Mouse (Mus musculus) cortical plate, adult 2 months (tissue): ENCODE data around the gene Brwd1.

ENCODE experiments used
- CTCF ChIP-seq: fragments of 200-500 bp; IDR thresholded peaks from 2 replicates; pipeline ENCODE4 v1.5.1; 2011; ENCODE audit warnings: mild to moderate bottlenecking, control low read depth, low read length; ENCODE audit not compliant: insufficient read depth; ENCODE audit errors: extremely low read depth
- POLR2A ChIP-seq: fragments of 200-500 bp; IDR thresholded peaks from 2 replicates; pipeline ENCODE4 v1.6.1; 2011; ENCODE audit warnings: mild to moderate bottlenecking, low read length, control low read depth; ENCODE audit not compliant: insufficient read depth; ENCODE audit errors: extremely low read depth

DNA sequence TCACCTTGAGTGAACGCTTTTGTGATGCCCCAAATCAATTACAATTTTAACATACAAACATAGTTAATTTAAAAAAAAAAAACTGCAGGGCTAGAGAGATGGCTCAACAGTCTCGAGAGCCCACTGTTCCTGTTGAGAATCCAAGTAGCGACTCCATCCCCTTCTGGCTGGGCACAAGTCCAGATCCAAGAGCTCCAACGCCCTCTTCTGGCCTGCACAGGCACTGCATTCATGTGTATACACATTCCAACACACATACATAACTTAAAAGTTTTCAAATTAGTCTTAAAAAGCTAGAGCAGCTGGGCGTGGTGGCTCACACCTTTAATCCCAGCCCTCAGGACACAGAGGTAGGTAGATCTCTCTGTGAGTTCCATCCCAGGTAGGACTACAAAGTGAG is 125.7 kb downstream of the Brwd1 start:
- no peak for TF ChIP-seq POLR2A
- TF ChIP-seq CTCF: 0 out of 2 replicates have a peak, but pooled peaks have one; percentile 17
